Mouse (Mus musculus): ENCODE data around the gene Kdm6a. TPM values are rescaled to one million over a fixed set of nuclear protein-coding genes. Genes with fewer than 3 reads are reported as not detected.

The Kdm6a gene
- polyA plus RNA-seq, 1 experiment, result 38.2 TPM

GRCm38 (mm10) chrX:18163917-18164624 lies 1.7 kb downstream of the Kdm6a start:
- Histone ChIP-seq H3K27ac (ENCODE audit: control insufficient read depth, insufficient read depth, low read length) (peak overlapping the region; percentile 91), H3K27me3 (ENCODE audit: control insufficient read depth, insufficient read depth, low read length) (no peaks in the 10 kb centered on the region), H3K4me1 (replicated peaks; ENCODE audit: control insufficient read depth, insufficient read depth, low read length) (no peaks in the 10 kb centered on the region), H3K36me3 (ENCODE audit: control insufficient read depth, insufficient read depth, low read length) (no peaks in the 10 kb centered on the region), H3K4me3 (ENCODE audit: control insufficient read depth, insufficient read depth, low read length) (peak overlapping the region; percentile 69)
- peak; percentile 17 for DNase-seq
- no peak for TF ChIP-seq POLR2A (IDR thresholded peaks at IDR 0.05; ENCODE audit: control insufficient read depth, extremely low read depth, insufficient read depth, low read length, poor library complexity)
- no peak for TF ChIP-seq CTCF (IDR thresholded peaks at IDR 0.05; ENCODE audit: borderline replicate concordance, control insufficient read depth, extremely low read depth, insufficient read depth, low read length, poor library complexity)
- 1% methylated on average over 10 of the region's 10 CpGs for WGBS

- Histone ChIP-seq H3K4me3 (ENCODE audit: control insufficient read depth, insufficient read depth, low read length) (no peak overlapping the region), H3K27me3 (ENCODE audit: control insufficient read depth, insufficient read depth, low read length) (no peaks in the 10 kb centered on the region), H3K36me3 (ENCODE audit: control insufficient read depth, insufficient read depth, low read length) (no peaks in the 10 kb centered on the region), H3K27ac (ENCODE audit: control insufficient read depth, insufficient read depth, low read length) (no peak overlapping the region), H3K4me1 (replicated peaks; ENCODE audit: control insufficient read depth, insufficient read depth, low read length) (no peaks in the 10 kb centered on the region)
- 46% methylated on average over 2 of the region's 2 CpGs for WGBS
- TF ChIP-seq CTCF (IDR thresholded peaks at IDR 0.05; ENCODE audit: borderline replicate concordance, control insufficient read depth, extremely low read depth, insufficient read depth, low read length, poor library complexity), result no peak
- TF ChIP-seq POLR2A (IDR thresholded peaks at IDR 0.05; ENCODE audit: control insufficient read depth, extremely low read depth, insufficient read depth, low read length, poor library complexity), result no peak
- no peak for DNase-seq
These were observed 2.7 kb downstream of the Kdm6a start for GRCm38 (mm10) chrX:18165121-18165520.

- 66% methylated on average over 3 of the region's 3 CpGs for WGBS
- no peak for TF ChIP-seq POLR2A (IDR thresholded peaks at IDR 0.05; ENCODE audit: control insufficient read depth, extremely low read depth, insufficient read depth, low read length, poor library complexity)
- TF ChIP-seq CTCF (IDR thresholded peaks at IDR 0.05; ENCODE audit: borderline replicate concordance, control insufficient read depth, extremely low read depth, insufficient read depth, low read length, poor library complexity), result no peak
- Histone ChIP-seq H3K27me3 (ENCODE audit: control insufficient read depth, insufficient read depth, low read length) (no peaks in the 10 kb centered on the region), H3K4me3 (ENCODE audit: control insufficient read depth, insufficient read depth, low read length) (no peak overlapping the region), H3K36me3 (ENCODE audit: control insufficient read depth, insufficient read depth, low read length) (no peaks in the 10 kb centered on the region), H3K4me1 (replicated peaks; ENCODE audit: control insufficient read depth, insufficient read depth, low read length) (no peaks in the 10 kb centered on the region), H3K27ac (ENCODE audit: control insufficient read depth, insufficient read depth, low read length) (no peak overlapping the region)
- no peak for DNase-seq
These were observed 4.6 kb downstream of the Kdm6a start for GRCm38 (mm10) chrX:18166961-18167360.

- no peaks in the 10 kb centered on the region for H3K27me3 ChIP-seq (ENCODE audit: control insufficient read depth, insufficient read depth, low read length)
- TF ChIP-seq CTCF (IDR thresholded peaks at IDR 0.05; ENCODE audit: borderline replicate concordance, control insufficient read depth, extremely low read depth, insufficient read depth, low read length, poor library complexity) (no peak), POLR2A (IDR thresholded peaks at IDR 0.05; ENCODE audit: control insufficient read depth, extremely low read depth, insufficient read depth, low read length, poor library complexity) (no peak)
- H3K4me3 ChIP-seq (ENCODE audit: control insufficient read depth, insufficient read depth, low read length), result no peak overlapping the region
- WGBS, result 100% methylated on average over 1 of the region's 1 CpGs
- no peaks in the 10 kb centered on the region for H3K36me3 ChIP-seq (ENCODE audit: control insufficient read depth, insufficient read depth, low read length)
- H3K27ac ChIP-seq (ENCODE audit: control insufficient read depth, insufficient read depth, low read length), result no peak overlapping the region
- H3K4me1 ChIP-seq (replicated peaks; ENCODE audit: control insufficient read depth, insufficient read depth, low read length), result no peaks in the 10 kb centered on the region
- DNase-seq, result peak; percentile 10
These were observed 6.6 kb downstream of the Kdm6a start for GRCm38 (mm10) chrX:18168940-18169339.

GRCm38 (mm10) chrX:18174831-18175230 lies 12.5 kb downstream of the Kdm6a start:
- no peak for TF ChIP-seq POLR2A (IDR thresholded peaks at IDR 0.05; ENCODE audit: control insufficient read depth, extremely low read depth, insufficient read depth, low read length, poor library complexity)
- no peak for TF ChIP-seq CTCF (IDR thresholded peaks at IDR 0.05; ENCODE audit: borderline replicate concordance, control insufficient read depth, extremely low read depth, insufficient read depth, low read length, poor library complexity)
- DNase-seq, result no peak
- Histone ChIP-seq H3K27ac (ENCODE audit: control insufficient read depth, insufficient read depth, low read length) (no peak overlapping the region), H3K4me1 (replicated peaks; ENCODE audit: control insufficient read depth, insufficient read depth, low read length) (no peaks in the 10 kb centered on the region), H3K27me3 (ENCODE audit: control insufficient read depth, insufficient read depth, low read length) (no peaks in the 10 kb centered on the region), H3K36me3 (ENCODE audit: control insufficient read depth, insufficient read depth, low read length) (no peaks in the 10 kb centered on the region), H3K4me3 (ENCODE audit: control insufficient read depth, insufficient read depth, low read length) (no peak overlapping the region)
- 83% methylated on average over 2 of the region's 4 CpGs for WGBS

GRCm38 (mm10) chrX:18177803-18178202 lies 15.4 kb downstream of the Kdm6a start:
- H3K27ac ChIP-seq (ENCODE audit: control insufficient read depth, insufficient read depth, low read length), result no peak overlapping the region
- TF ChIP-seq POLR2A (IDR thresholded peaks at IDR 0.05; ENCODE audit: control insufficient read depth, extremely low read depth, insufficient read depth, low read length, poor library complexity) (no peak), CTCF (IDR thresholded peaks at IDR 0.05; ENCODE audit: borderline replicate concordance, control insufficient read depth, extremely low read depth, insufficient read depth, low read length, poor library complexity) (no peak)
- DNase-seq, result no peak
- no peaks in the 10 kb centered on the region for H3K27me3 ChIP-seq (ENCODE audit: control insufficient read depth, insufficient read depth, low read length)
- no peaks in the 10 kb centered on the region for H3K4me1 ChIP-seq (replicated peaks; ENCODE audit: control insufficient read depth, insufficient read depth, low read length)
- 49% methylated on average over 4 of the region's 4 CpGs for WGBS
- no peaks in the 10 kb centered on the region for H3K36me3 ChIP-seq (ENCODE audit: control insufficient read depth, insufficient read depth, low read length)
- no peak overlapping the region for H3K4me3 ChIP-seq (ENCODE audit: control insufficient read depth, insufficient read depth, low read length)

Data from thymus, adult 2 months (tissue).